Mouse (Mus musculus): ENCODE data around the gene Camk1d.
A peak's percentile ranks its signal among the peaks of the same experiment; 100 is the strongest.
"Not testable (repeated sequence)": the region's sequence is repeated elsewhere in the genome, so short reads cannot be mapped to it uniquely, and the experiment has no call there.

Gene Camk1d

GRCm38 (mm10) chr2:5613651-5614307 is 100.5 kb downstream of the Camk1d start:
- peak in 1 of 2 experiments; percentile 55 for DNase-seq (ENCODE audit: low spot score in 2 of 2)

DNA sequence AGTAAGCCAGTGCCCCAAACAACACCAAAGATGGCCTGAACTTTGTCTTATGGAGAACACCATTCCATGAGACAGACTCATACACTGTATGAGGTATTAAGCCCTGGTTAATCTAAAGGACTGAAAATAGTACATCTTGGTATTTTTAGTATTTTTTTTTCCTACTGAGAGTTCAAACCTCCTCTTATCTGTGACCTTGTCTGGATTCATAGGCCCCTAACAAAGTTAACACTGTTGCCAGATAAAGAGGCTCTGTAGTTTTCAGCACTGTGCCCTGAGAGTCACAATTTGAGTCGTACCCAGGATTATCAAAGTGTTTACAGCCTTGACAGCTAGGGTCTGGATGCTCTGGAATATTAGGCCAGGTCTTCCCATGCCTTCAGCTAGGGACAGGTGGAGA is 102.7 kb downstream of the Camk1d start:
- no peak for DNase-seq (ENCODE audit: low spot score in 2 of 2)

DNA sequence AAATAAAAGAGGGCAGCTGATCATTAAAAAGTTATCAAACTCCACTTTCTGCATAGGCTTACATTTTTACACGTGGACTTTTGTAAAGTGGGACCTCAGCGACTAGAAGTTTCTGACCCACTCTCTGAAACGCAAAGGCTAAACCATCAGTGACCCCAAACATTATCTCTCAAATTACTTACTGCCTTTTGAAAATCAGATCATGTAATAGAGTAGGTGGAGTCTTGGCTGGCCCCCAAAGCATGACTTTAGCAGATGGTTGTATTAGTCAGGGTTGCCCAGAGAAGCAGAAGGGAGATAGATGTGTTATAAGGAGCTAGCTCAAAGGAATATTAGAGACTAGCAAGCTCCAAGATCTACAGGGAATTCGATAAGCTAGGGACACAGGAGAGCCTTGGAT is 103.8 kb downstream of the Camk1d start:
- DNase-seq (ENCODE audit: low spot score in 2 of 2): no peak

GRCm38 (mm10) chr2:5607920-5608841 is 106.1 kb downstream of the Camk1d start:
- no peak for DNase-seq (ENCODE audit: low spot score in 2 of 2)

- no peak for DNase-seq (ENCODE audit: low spot score in 2 of 2)
Measured at GRCm38 (mm10) chr2:5605849-5606248, 108.5 kb downstream of the Camk1d start.

GRCm38 (mm10) chr2:5602044-5602443 is 112.3 kb downstream of the Camk1d start:
- no peak for DNase-seq (ENCODE audit: low spot score in 2 of 2)

- DNase-seq (ENCODE audit: low spot score in 2 of 2): not testable (repeated sequence)
Measured at GRCm38 (mm10) chr2:5601243-5601642, 113.1 kb downstream of the Camk1d start.

- DNase-seq (ENCODE audit: low spot score in 2 of 2): no peak
Measured at GRCm38 (mm10) chr2:5600183-5600962, 113.9 kb downstream of the Camk1d start.

GRCm38 (mm10) chr2:5599713-5600112 is 114.6 kb downstream of the Camk1d start:
- no peak for DNase-seq (ENCODE audit: low spot score in 2 of 2)

- no peak for DNase-seq (ENCODE audit: low spot score in 2 of 2)
Measured at GRCm38 (mm10) chr2:5598533-5598932, 115.8 kb downstream of the Camk1d start.

- peak; percentile 57 to 59 for DNase-seq (ENCODE audit: low spot score in 2 of 2)
Measured at GRCm38 (mm10) chr2:5596882-5597281, 117.4 kb downstream of the Camk1d start.

- DNase-seq (ENCODE audit: low spot score in 2 of 2): no peak
Measured at GRCm38 (mm10) chr2:5595356-5596191, 118.7 kb downstream of the Camk1d start.

GRCm38 (mm10) chr2:5592461-5593136 is 121.7 kb downstream of the Camk1d start:
- DNase-seq (ENCODE audit: low spot score in 2 of 2): no peak

DNA sequence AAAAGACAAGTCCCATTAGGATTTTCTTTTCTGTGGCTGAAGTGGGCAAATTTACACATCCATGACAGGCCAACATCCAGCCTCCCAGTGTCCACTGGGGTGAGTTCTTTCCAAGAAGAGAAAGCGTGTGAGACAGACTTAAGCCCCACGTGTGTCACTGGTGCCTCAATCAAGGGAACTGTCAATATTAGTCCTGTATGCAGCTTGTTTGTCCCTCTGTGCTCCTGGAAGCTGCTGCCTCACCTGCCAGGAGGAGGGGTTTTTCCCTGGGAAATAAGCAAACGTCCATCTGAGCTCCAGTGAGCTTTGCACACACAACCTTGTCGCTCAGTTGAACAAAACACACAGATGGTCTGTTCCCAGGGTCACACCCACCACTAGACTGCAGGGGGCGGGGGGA is 124.2 kb downstream of the Camk1d start:
- no peak for DNase-seq (ENCODE audit: low spot score in 2 of 2)

DNA sequence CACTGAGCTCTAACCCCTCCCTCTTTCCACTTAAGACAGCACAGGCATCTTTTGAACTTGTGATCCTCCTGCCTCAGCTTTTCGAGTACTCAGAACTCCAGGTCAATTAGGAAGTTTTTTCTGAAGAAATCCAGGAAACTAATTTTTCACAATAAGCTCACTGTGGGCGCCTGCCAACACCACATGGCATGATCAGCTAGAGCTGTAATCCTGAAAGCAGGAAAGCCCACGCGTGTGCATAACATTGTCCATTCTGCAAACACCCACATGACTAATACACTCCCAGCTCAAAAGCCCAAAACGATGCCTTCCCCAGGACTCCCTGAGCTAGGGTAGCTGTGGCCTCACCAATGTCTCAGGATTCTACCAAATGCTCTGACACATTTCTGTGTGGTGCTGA is 125.2 kb downstream of the Camk1d start:
- peak in 1 of 2 experiments; percentile 43 for DNase-seq (ENCODE audit: low spot score in 2 of 2)

- no peak for DNase-seq (ENCODE audit: low spot score in 2 of 2)
Measured at GRCm38 (mm10) chr2:5588329-5588982, 125.9 kb downstream of the Camk1d start.

GRCm38 (mm10) chr2:5584318-5585027 is 129.8 kb downstream of the Camk1d start:
- no peak for DNase-seq (ENCODE audit: low spot score in 2 of 2)

DNA sequence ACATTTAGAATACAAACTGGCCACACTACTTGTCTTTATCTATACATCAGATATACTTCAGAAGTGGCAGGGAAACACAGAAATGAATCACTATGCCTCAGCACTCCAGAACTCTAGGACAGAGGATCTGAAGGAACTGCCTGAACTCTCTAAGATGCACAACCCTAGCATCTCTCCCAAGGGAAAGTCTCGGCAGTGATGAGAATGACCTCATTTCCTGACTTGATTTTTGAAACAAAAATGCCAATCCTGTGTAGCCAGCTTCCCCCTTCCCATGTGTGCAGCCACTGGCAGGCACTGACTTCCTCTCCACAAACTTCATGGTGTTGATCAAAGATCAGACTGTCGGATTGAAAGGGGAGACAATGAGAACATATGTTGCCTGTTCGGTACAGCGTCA is 134.9 kb downstream of the Camk1d start:
- DNase-seq (ENCODE audit: low spot score in 2 of 2): no peak

- DNase-seq (ENCODE audit: low spot score in 2 of 2): peak in 1 of 2 experiments; percentile 42
Measured at GRCm38 (mm10) chr2:5577399-5578129, 136.8 kb downstream of the Camk1d start.
